Mouse (Mus musculus) neural tube, embryonic 11.5 days (tissue): ENCODE measurements around the gene Tulp3. TPM values are rescaled to one million over a fixed set of nuclear protein-coding genes. Genes with fewer than 3 reads are reported as not detected.

ENCODE experiments used
- ATAC-seq: fragments of 200-750 bp; cut with Nextera tagmentation; 2 replicates; pipeline ENCODE4 v1.8.0; 2017; ENCODE audit warnings: moderate number of reproducible peaks, mild to moderate bottlenecking, moderate TSS enrichment, moderate library complexity; ENCODE audit not compliant: insufficient read depth, low FRiP score, low TSS enrichment
- DNase-seq: peaks from one replicate; pipeline ENCODE4 v3.0.0-alpha.2; 2015; ENCODE audit warnings: low spot score
- H3K27ac ChIP-seq: fragments of 300-500 bp; sonication (generic); 2 replicates; pipeline ENCODE4 v1.5.1; 2014; ENCODE audit warnings: low read depth, mild to moderate bottlenecking, low read length
- H3K27me3 ChIP-seq: fragments of 300-500 bp; sonication (generic); 2 replicates; pipeline ENCODE4 v1.6.1; 2014; ENCODE audit warnings: mild to moderate bottlenecking, low read length, mixed read lengths; ENCODE audit not compliant: control insufficient read depth, insufficient read depth
- H3K36me3 ChIP-seq: fragments of 300-500 bp; sonication (generic); 2 replicates; pipeline ENCODE4 v1.6.1; 2014; ENCODE audit warnings: mild to moderate bottlenecking, low read length, moderate library complexity, mixed read lengths; ENCODE audit not compliant: control insufficient read depth, insufficient read depth
- H3K4me1 ChIP-seq: fragments of 300-500 bp; sonication (generic); 2 replicates; pipeline ENCODE4 v1.6.1; 2014; ENCODE audit warnings: low read length, mixed read lengths; ENCODE audit not compliant: control insufficient read depth, insufficient read depth
- H3K4me2 ChIP-seq: fragments of 300-500 bp; sonication (generic); 2 replicates; pipeline ENCODE4 v1.6.1; 2014; ENCODE audit warnings: low read depth, mild to moderate bottlenecking, moderate library complexity
- H3K4me3 ChIP-seq: fragments of 300-500 bp; sonication (generic); 2 replicates; pipeline ENCODE4 v1.5.1; 2014; ENCODE audit warnings: low read depth, low read length
- H3K9ac ChIP-seq: fragments of 300-500 bp; sonication (generic); 2 replicates; pipeline ENCODE4 v1.6.1; 2014; ENCODE audit warnings: mild to moderate bottlenecking, low read length
- H3K9me3 ChIP-seq: fragments of 300-500 bp; sonication (generic); 2 replicates; pipeline ENCODE4 v1.6.1; 2016; ENCODE audit warnings: low read length; ENCODE audit not compliant: control insufficient read depth
- WGBS: fragments of 180-500 bp; shearing (Covaris S2); extraction: QIAGEN DNeasy Blood & Tissue Kit; methylation state at CpG from one replicate; pipeline ENCODE4 v1.1.7; 2014; 5-methylcytosine and 5-hydroxymethylcytosine counted together
- polyA plus RNA-seq: library from polyadenylated mRNA; unstranded; fragments of >200 nt; fragmentation: Nextera tagmentation; extraction: Ambion mirVana; gene quantifications from 2 replicates; pipeline ENCODE4 v1.2.1, GENCODE M21; 2014

Tulp3 gene
- polyA plus RNA-seq, 1 experiment from 2014 or later: 17.4 TPM

- H3K4me1 ChIP-seq: 0 out of 2 replicates have a peak, but pooled peaks cover 3% of the 10 kb centered on the region
- DNase-seq (no peak), ATAC-seq (no peak)
- no peaks in the 10 kb centered on the region for H3K9me3 ChIP-seq
- no peak overlapping the region for H3K4me3 ChIP-seq
- H3K27me3 ChIP-seq: no peaks in the 10 kb centered on the region
- 82% methylated on average over 11 of the region's 11 CpGs for WGBS
- H3K36me3 ChIP-seq: no peaks in the 10 kb centered on the region
- H3K9ac ChIP-seq: no peak overlapping the region
- no peak overlapping the region for H3K4me2 ChIP-seq
- no peak overlapping the region for H3K27ac ChIP-seq
Measured at GRCm38 (mm10) chr6:128277132-128278085, 78.2 kb downstream of the Tulp3 start.

GRCm38 (mm10) chr6:128276349-128276748, 79.3 kb downstream of the Tulp3 start:
- no peak overlapping the region for H3K27ac ChIP-seq
- H3K4me2 ChIP-seq: no peak overlapping the region
- 89% methylated on average over 6 of the region's 6 CpGs for WGBS
- no peaks in the 10 kb centered on the region for H3K27me3 ChIP-seq
- no peaks in the 10 kb centered on the region for H3K9me3 ChIP-seq
- H3K9ac ChIP-seq: no peak overlapping the region
- DNase-seq (no peak), ATAC-seq (no peak)
- no peak overlapping the region for H3K4me3 ChIP-seq
- no peaks in the 10 kb centered on the region for H3K4me1 ChIP-seq
- H3K36me3 ChIP-seq: no peaks in the 10 kb centered on the region

- Histone ChIP-seq H3K27ac (no peak overlapping the region), H3K4me1 (no peaks in the 10 kb centered on the region), H3K9me3 (no peaks in the 10 kb centered on the region), H3K36me3 (no peaks in the 10 kb centered on the region), H3K9ac (no peak overlapping the region), H3K4me3 (no peak overlapping the region), H3K27me3 (no peaks in the 10 kb centered on the region), H3K4me2 (no peak overlapping the region)
- ATAC-seq: no peak
- DNase-seq: no peak
- WGBS: 83% methylated on average over 8 of the region's 8 CpGs
Measured at GRCm38 (mm10) chr6:128275506-128276064, 80.1 kb downstream of the Tulp3 start.

- Histone ChIP-seq H3K4me3 (no peak overlapping the region), H3K36me3 (no peaks in the 10 kb centered on the region), H3K4me2 (no peak overlapping the region), H3K9ac (no peak overlapping the region), H3K4me1 (no peaks in the 10 kb centered on the region), H3K27me3 (no peaks in the 10 kb centered on the region), H3K27ac (no peak overlapping the region), H3K9me3 (no peaks in the 10 kb centered on the region)
- WGBS: 93% methylated on average over 1 of the region's 1 CpGs
- DNase-seq (no peak), ATAC-seq (no peak)
Measured at GRCm38 (mm10) chr6:128273507-128273906, 82.1 kb downstream of the Tulp3 start.

GRCm38 (mm10) chr6:128272754-128273153, 82.9 kb downstream of the Tulp3 start:
- Histone ChIP-seq H3K36me3 (no peaks in the 10 kb centered on the region), H3K9ac (no peak overlapping the region), H3K27me3 (no peaks in the 10 kb centered on the region), H3K4me2 (no peak overlapping the region), H3K4me3 (no peak overlapping the region), H3K27ac (no peak overlapping the region), H3K4me1 (no peaks in the 10 kb centered on the region), H3K9me3 (no peaks in the 10 kb centered on the region)
- no peak for DNase-seq
- 95% methylated on average over 17 of the region's 17 CpGs for WGBS
- ATAC-seq: no peak

Other genes starting within 250 kb of the Tulp3 start
- 64.5 and 66.0 TPM in 2 replicates for gene Tspan9, start 212.3 kb downstream of the Tulp3 start, polyA plus RNA-seq
- gene Tead4, start 55.0 kb downstream of the Tulp3 start, polyA plus RNA-seq: 1.9 TPM in 2 replicates
- gene Rhno1, start 7.1 kb upstream of the Tulp3 start, polyA plus RNA-seq: 166 and 175 TPM in 2 replicates
- 52.1 and 54.7 TPM in 2 replicates for gene Foxm1, start 7.1 kb upstream of the Tulp3 start, polyA plus RNA-seq
- 0.34 and 0.66 TPM in 2 replicates for gene Tex52, start 19.6 kb upstream of the Tulp3 start, polyA plus RNA-seq
- not detected in 2 replicates for gene Gm44596, start 19.7 kb upstream of the Tulp3 start, polyA plus RNA-seq
- gene Nrip2, start 43.4 kb upstream of the Tulp3 start, polyA plus RNA-seq: 1.9 and 2.2 TPM in 2 replicates
- gene Itfg2, start 69.1 kb upstream of the Tulp3 start, polyA plus RNA-seq: 28.8 and 31.2 TPM in 2 replicates
- gene Fkbp4, start 82.8 kb upstream of the Tulp3 start, polyA plus RNA-seq: 506 and 551 TPM in 2 replicates
- not detected in 2 replicates for gene Pzp, start 170.9 kb upstream of the Tulp3 start, polyA plus RNA-seq
- gene A2ml1, start 225.8 kb upstream of the Tulp3 start, polyA plus RNA-seq: not detected in 2 replicates